Mouse (Mus musculus) brain, embryonic 14.5 days (tissue): ENCODE measurements around the gene Pafah1b3.

Experiments
- CTCF ChIP-seq: fragments of 200-500 bp; IDR thresholded peaks from 2 replicates; pipeline ENCODE4 v1.5.1; 2012; ENCODE audit warnings: inconsistent platforms, mild to moderate bottlenecking, moderate library complexity, borderline replicate concordance; ENCODE audit not compliant: insufficient read depth, insufficient read length; ENCODE audit errors: extremely low read depth
- POLR2A ChIP-seq: fragments of 200-500 bp; IDR thresholded peaks from 2 replicates; pipeline ENCODE4 v1.6.1; 2012; ENCODE audit warnings: mild to moderate bottlenecking, inconsistent platforms, borderline replicate concordance; ENCODE audit not compliant: poor library complexity, insufficient read depth, insufficient read length, severe bottlenecking; ENCODE audit errors: extremely low read depth

DNA sequence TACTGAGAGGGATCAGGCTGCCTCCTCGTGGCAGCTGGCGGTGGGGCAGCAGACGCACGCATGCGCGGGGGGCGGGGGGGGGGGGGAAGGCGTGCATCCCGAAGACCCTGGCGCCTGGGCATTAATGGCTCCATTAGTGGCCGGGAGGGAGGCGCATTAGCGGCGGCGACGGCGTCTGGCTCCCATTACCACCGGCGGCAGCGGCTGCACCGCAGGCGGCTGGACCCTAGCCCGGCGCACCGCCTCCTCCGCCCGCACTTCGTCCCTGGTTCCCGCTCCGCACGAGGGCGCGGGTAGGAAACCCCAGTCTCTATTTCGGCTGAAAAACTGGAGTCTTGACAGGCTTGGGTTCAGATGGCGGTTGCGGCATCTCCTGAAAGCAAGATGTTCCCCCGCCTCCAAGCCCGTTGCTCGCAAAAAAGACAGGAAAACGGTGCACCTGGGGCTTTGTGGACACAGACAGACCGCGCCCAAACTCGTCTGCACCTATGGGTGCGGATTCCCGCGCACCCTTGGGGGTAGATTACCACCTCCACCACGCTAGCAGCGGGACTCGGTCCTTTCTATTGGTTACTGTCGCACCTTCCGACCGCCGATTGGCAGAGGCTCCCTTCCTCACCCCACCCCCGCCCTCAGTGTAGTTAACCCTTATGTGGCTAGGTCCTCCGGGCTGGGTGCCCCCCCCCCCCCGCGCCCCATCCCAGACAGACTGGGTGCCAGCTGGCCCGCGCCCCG, 19.3 kb downstream of the Pafah1b3 start:
- TF ChIP-seq CTCF (peak; percentile 71), POLR2A (peak; percentile 70)
